Mouse (Mus musculus): ENCODE data around the gene Smcr8. TPM values are rescaled to one million over a fixed set of nuclear protein-coding genes. Genes with fewer than 3 reads are reported as not detected.
A peak's percentile ranks its signal among the peaks of the same experiment; 100 is the strongest.

Smcr8 gene
- polyA plus RNA-seq (2015; fragmentation: Nextera tagmentation; extraction: Ambion mirVana) = 2.2 and 3.2 TPM in 2 replicates

GRCm38 (mm10) chr11:60776829-60777740, at the start of gene Smcr8, which contains the start of gene Top3a:
TSS of gene Smcr8 (plus strand) at chr11:60777524.
TSS of gene Top3a (minus strand) at chr11:60777365.
- H3K4me2 ChIP-seq = peak within 1 kb of the TSS; percentile 91
- ATAC-seq (ENCODE audit: low read depth) (peak; percentile 91), DNase-seq (peak; percentile 80)
- H3K9ac ChIP-seq = peak within 1 kb of the TSS; percentile 87
- no peaks in the 10 kb centered on the region for H3K27me3 ChIP-seq
- peaks cover 74% of the 10 kb centered on the region for H3K4me1 ChIP-seq (replicated peaks)
- under 1% methylated on average over 62 of the region's 62 CpGs for WGBS (ENCODE audit: insufficient replicate concordance)
- H3K36me3 ChIP-seq = peaks cover 28% of the 10 kb centered on the region
- peak within 1 kb of the TSS; percentile 85 for H3K4me3 ChIP-seq (replicated peaks)
- peak within 1 kb of the TSS; percentile 91 for H3K27ac ChIP-seq
- H3K9me3 ChIP-seq (replicated peaks) = no peaks in the 10 kb centered on the region

GRCm38 (mm10) chr11:60728260-60728761, 49.0 kb upstream of the Smcr8 start, which contains the start of gene Mief2:
TSS of gene Mief2 (plus strand) at chr11:60728398.
- H3K9ac ChIP-seq = peak within 1 kb of the TSS; percentile 85
- under 1% methylated on average over 44 of the region's 44 CpGs for WGBS (ENCODE audit: insufficient replicate concordance)
- DNase-seq = peak; percentile 90
- peak; percentile 88 for ATAC-seq (ENCODE audit: low read depth)
- peak within 1 kb of the TSS; percentile 87 for H3K4me3 ChIP-seq (replicated peaks)
- H3K9me3 ChIP-seq (replicated peaks) = no peaks in the 10 kb centered on the region
- peaks cover 37% of the 10 kb centered on the region for H3K4me1 ChIP-seq (replicated peaks)
- peaks cover 30% of the 10 kb centered on the region for H3K36me3 ChIP-seq
- H3K27me3 ChIP-seq = no peaks in the 10 kb centered on the region
- H3K4me2 ChIP-seq = peak within 1 kb of the TSS; percentile 94
- peak within 1 kb of the TSS; percentile 82 for H3K27ac ChIP-seq

- no peak for ATAC-seq (ENCODE audit: low read depth)
- peaks cover 41% of the 10 kb centered on the region for H3K4me1 ChIP-seq (replicated peaks)
- H3K4me3 ChIP-seq (replicated peaks) = peak overlapping the region; percentile 87
- H3K36me3 ChIP-seq = peaks cover 21% of the 10 kb centered on the region
- peak overlapping the region; percentile 94 for H3K4me2 ChIP-seq
- H3K27ac ChIP-seq = peak overlapping the region; percentile 82
- no peak for DNase-seq
- no peaks in the 10 kb centered on the region for H3K27me3 ChIP-seq
- H3K9me3 ChIP-seq (replicated peaks) = no peaks in the 10 kb centered on the region
- WGBS (ENCODE audit: insufficient replicate concordance) = 74% methylated on average over 6 of the region's 6 CpGs
- H3K9ac ChIP-seq = peak overlapping the region; percentile 69
Observed at GRCm38 (mm10) chr11:60729217-60729641, 48.1 kb upstream of the Smcr8 start.

DNA sequence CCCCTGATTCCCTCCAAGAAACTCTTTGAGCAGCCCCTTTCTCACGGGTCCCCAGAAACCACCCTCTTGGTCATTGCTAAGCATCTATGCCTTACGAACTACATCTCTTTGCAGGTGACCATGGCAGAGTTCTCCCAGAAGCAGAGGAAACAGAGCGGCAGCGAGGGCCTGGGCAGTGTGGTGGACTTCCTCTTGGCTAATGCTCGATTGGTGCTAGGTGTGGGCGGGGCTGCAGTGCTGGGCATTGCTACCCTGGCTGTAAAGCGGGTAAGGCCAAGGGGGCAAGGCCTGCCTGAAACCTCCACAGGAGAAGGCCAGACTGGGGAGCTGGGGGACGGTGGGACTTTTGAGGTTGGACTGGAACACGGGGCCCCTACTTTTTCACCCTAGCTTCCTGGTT, 47.2 kb upstream of the Smcr8 start:
- WGBS (ENCODE audit: insufficient replicate concordance) = 69% methylated on average over 9 of the region's 9 CpGs
- no peak for ATAC-seq (ENCODE audit: low read depth)
- H3K36me3 ChIP-seq = peaks cover 14% of the 10 kb centered on the region; the same call in 1 of the 2 replicates

DNA sequence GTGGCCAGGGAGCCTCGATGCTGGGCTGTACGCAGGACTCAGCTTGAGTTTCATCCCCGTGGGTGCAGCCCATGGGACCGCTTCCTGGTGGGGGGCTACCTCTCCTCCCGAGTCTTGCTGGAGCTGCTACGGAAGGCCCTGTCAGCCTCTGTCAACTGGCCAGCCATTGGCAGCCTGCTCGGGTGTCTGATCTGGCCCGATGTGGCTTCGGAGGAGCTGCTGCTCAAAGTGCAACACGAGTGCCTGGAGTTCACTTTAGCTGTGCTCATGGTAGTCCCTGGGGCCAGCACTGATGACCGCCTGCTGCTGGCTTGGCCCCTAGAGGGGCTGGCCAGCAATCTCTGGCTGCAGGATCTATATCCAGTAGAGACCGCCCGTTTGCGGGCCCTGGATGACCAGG, 46.1 kb upstream of the Smcr8 start:
- peaks cover 14% of the 10 kb centered on the region; the same call in 1 of the 2 replicates for H3K36me3 ChIP-seq
- DNase-seq = no peak
- no peak overlapping the region for H3K4me3 ChIP-seq (replicated peaks)
- peaks cover 36% of the 10 kb centered on the region for H3K4me1 ChIP-seq (replicated peaks)
- WGBS (ENCODE audit: insufficient replicate concordance) = 82% methylated on average over 14 of the region's 14 CpGs
- H3K27me3 ChIP-seq = no peaks in the 10 kb centered on the region
- H3K4me2 ChIP-seq = no peak overlapping the region
- no peak for ATAC-seq (ENCODE audit: low read depth)
- no peak overlapping the region for H3K27ac ChIP-seq
- no peak overlapping the region for H3K9ac ChIP-seq
- H3K9me3 ChIP-seq (replicated peaks) = no peaks in the 10 kb centered on the region

More for the DNA sequence above, 47.2 kb upstream of the Smcr8 start:
- DNase-seq = no peak
- Histone ChIP-seq H3K9ac (no peak overlapping the region), H3K27ac (no peak overlapping the region), H3K27me3 (no peaks in the 10 kb centered on the region), H3K4me3 (replicated peaks) (no peak overlapping the region), H3K4me2 (no peak overlapping the region), H3K9me3 (replicated peaks) (no peaks in the 10 kb centered on the region), H3K4me1 (replicated peaks) (peaks cover 42% of the 10 kb centered on the region)

- DNase-seq = no peak
- Histone ChIP-seq H3K27me3 (no peaks in the 10 kb centered on the region), H3K4me2 (no peak overlapping the region), H3K9ac (no peak overlapping the region), H3K27ac (no peak overlapping the region), H3K9me3 (replicated peaks) (no peaks in the 10 kb centered on the region), H3K4me1 (replicated peaks) (peaks cover 26% of the 10 kb centered on the region), H3K4me3 (replicated peaks) (no peak overlapping the region), H3K36me3 (peaks cover 23% of the 10 kb centered on the region)
- WGBS (ENCODE audit: insufficient replicate concordance) = 66% methylated on average over 2 of the region's 2 CpGs
- no peak for ATAC-seq (ENCODE audit: low read depth)
Observed at GRCm38 (mm10) chr11:60734206-60734605, 43.1 kb upstream of the Smcr8 start.

GRCm38 (mm10) chr11:60735191-60735590, 42.1 kb upstream of the Smcr8 start:
- Histone ChIP-seq H3K36me3 (peaks cover 33% of the 10 kb centered on the region), H3K4me2 (no peak overlapping the region), H3K9me3 (replicated peaks) (no peaks in the 10 kb centered on the region), H3K4me1 (replicated peaks) (peaks cover 20% of the 10 kb centered on the region), H3K27me3 (no peaks in the 10 kb centered on the region), H3K4me3 (replicated peaks) (no peak overlapping the region), H3K9ac (no peak overlapping the region), H3K27ac (no peak overlapping the region)
- no peak for DNase-seq
- no peak for ATAC-seq (ENCODE audit: low read depth)
- WGBS (ENCODE audit: insufficient replicate concordance) = 74% methylated on average over 5 of the region's 5 CpGs

DNA sequence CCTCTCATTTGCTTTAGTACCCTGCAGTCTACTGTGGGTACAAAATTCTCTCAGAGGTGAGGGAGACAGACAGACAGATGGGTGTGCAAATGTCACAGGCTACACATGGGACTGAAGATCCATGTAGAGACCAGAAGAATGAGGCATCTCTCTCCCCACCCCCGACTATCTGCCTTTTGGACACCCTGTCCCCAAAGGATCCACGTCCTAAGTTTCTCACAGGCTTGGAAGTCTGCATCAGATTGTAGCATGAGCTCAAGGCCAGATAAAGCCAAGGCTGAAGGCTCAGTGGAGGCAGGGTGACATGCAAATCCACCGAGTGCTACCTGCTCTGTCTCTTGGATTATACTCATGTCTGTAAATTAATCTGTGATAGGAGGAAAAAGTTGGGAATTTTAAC, 40.8 kb upstream of the Smcr8 start:
- Histone ChIP-seq H3K9me3 (replicated peaks) (no peaks in the 10 kb centered on the region), H3K4me3 (replicated peaks) (no peak overlapping the region), H3K9ac (no peak overlapping the region), H3K4me1 (replicated peaks) (peaks cover 20% of the 10 kb centered on the region), H3K27me3 (no peaks in the 10 kb centered on the region), H3K4me2 (no peak overlapping the region), H3K27ac (0 out of 2 replicates have a peak overlapping the region, but pooled peaks have one; percentile 40), H3K36me3 (peaks cover 37% of the 10 kb centered on the region)
- 64% methylated on average over 3 of the region's 3 CpGs for WGBS (ENCODE audit: insufficient replicate concordance)
- DNase-seq = no peak
- no peak for ATAC-seq (ENCODE audit: low read depth)

- 0 out of 2 replicates have a peak overlapping the region, but pooled peaks have one; percentile 2 for H3K4me2 ChIP-seq
- H3K9me3 ChIP-seq (replicated peaks) = no peaks in the 10 kb centered on the region
- no peaks in the 10 kb centered on the region for H3K27me3 ChIP-seq
- ATAC-seq (ENCODE audit: low read depth) (no peak), DNase-seq (no peak)
- peaks cover 44% of the 10 kb centered on the region for H3K36me3 ChIP-seq
- 0 out of 2 replicates have a peak overlapping the region, but pooled peaks have one; percentile 3 for H3K9ac ChIP-seq
- H3K4me1 ChIP-seq (replicated peaks) = peaks cover 20% of the 10 kb centered on the region
- H3K4me3 ChIP-seq (replicated peaks) = no peak overlapping the region
- H3K27ac ChIP-seq = peak overlapping the region; percentile 18; the same call in 1 of the 2 replicates
Observed at GRCm38 (mm10) chr11:60737450-60737849, 39.9 kb upstream of the Smcr8 start.

DNA sequence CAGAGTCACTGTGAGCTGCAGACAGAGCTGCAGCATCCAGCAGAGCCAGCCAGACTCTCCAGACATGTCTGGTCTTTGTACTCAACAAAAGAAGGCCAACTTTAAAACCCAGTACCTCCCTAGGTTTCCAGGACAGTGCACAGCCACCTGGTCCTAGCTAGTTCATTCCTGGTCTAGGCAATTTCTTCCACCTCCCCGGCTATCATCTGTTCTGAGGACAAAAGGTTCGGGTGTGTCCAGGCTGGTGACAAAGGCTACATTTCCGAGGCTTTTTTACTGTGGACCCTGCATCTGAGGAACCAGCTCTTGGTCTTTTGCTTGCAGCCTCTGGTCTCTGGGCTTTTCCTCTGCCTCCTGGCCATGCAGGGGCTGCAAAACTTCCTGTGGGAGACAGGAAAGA, 37.0 kb upstream of the Smcr8 start:
- H3K27ac ChIP-seq = no peak overlapping the region
- no peak overlapping the region for H3K9ac ChIP-seq
- DNase-seq (no peak), ATAC-seq (ENCODE audit: low read depth) (no peak)
- H3K36me3 ChIP-seq = peaks cover 66% of the 10 kb centered on the region
- no peaks in the 10 kb centered on the region for H3K9me3 ChIP-seq (replicated peaks)
- H3K4me1 ChIP-seq (replicated peaks) = peaks cover 15% of the 10 kb centered on the region
- H3K4me2 ChIP-seq = no peak overlapping the region
- no peak overlapping the region for H3K4me3 ChIP-seq (replicated peaks)
- H3K27me3 ChIP-seq = no peaks in the 10 kb centered on the region
- 70% methylated on average over 3 of the region's 3 CpGs for WGBS (ENCODE audit: insufficient replicate concordance)

- H3K9ac ChIP-seq = no peak overlapping the region
- no peaks in the 10 kb centered on the region for H3K9me3 ChIP-seq (replicated peaks)
- no peaks in the 10 kb centered on the region for H3K4me1 ChIP-seq (replicated peaks)
- no peak for ATAC-seq (ENCODE audit: low read depth)
- H3K27me3 ChIP-seq = no peaks in the 10 kb centered on the region
- H3K4me2 ChIP-seq = no peak overlapping the region
- 79% methylated on average over 7 of the region's 7 CpGs for WGBS (ENCODE audit: insufficient replicate concordance)
- no peak overlapping the region for H3K4me3 ChIP-seq (replicated peaks)
- H3K36me3 ChIP-seq = peaks cover 86% of the 10 kb centered on the region
- no peak for DNase-seq
- H3K27ac ChIP-seq = no peak overlapping the region
Observed at GRCm38 (mm10) chr11:60755570-60755969, 21.8 kb upstream of the Smcr8 start.
